Mouse (Mus musculus) megakaryocyte, adult 5-6 weeks (primary cell): Measurements from ENCODE around the gene Cemip. TPM values are rescaled to one million over a fixed set of nuclear protein-coding genes. Genes with fewer than 3 reads are reported as not detected.
"Not testable (repeated sequence)": the region's sequence is repeated elsewhere in the genome, so short reads cannot be mapped to it uniquely, and the experiment has no call there.

Source experiments
- ATAC-seq: 2 replicates; pipeline ENCODE4 v1.8.0; 2016; ENCODE audit warnings: mild to moderate bottlenecking, inconsistent platforms; ENCODE audit not compliant: poor library complexity, severe bottlenecking
- total RNA-seq, 2 experiments: library from RNA; stranded (forward) in 1 of 2; stranded (reverse) in 1 of 2; fragments of 153-499, 151-499 nt in 1 of 2; fragments of 221-1000, 200-1000 nt in 1 of 2; gene quantifications; 2 replicates each; pipeline versions ENCODE4 v1.2.3 to v1.2.4; 2015 to 2017

Cemip gene
- total RNA-seq, 2 experiments from 2014 or later: 0.02 TPM; not detected in 1

DNA sequence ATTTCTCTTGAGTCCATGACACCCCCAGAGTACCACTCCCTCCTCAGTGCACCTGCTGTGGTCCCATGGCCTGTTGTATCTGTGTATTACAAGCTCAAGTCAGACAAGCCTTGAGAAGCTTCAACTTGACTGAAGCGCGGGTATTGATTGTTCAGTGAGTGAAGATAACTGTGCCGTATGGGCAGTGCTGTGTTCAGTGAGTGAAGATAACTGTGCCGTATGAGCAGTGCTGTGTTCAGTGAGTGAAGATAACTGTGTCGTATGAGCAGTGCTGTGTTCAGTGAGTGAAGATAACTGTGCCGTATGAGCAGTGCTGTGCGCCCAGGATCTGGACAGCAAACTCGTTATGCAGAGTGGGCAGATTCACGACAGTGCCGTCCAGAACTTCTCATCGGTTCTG is 188.0 kb downstream of the Cemip start:
- ATAC-seq: peak; percentile 26; the same call in 1 of the 2 replicates

DNA sequence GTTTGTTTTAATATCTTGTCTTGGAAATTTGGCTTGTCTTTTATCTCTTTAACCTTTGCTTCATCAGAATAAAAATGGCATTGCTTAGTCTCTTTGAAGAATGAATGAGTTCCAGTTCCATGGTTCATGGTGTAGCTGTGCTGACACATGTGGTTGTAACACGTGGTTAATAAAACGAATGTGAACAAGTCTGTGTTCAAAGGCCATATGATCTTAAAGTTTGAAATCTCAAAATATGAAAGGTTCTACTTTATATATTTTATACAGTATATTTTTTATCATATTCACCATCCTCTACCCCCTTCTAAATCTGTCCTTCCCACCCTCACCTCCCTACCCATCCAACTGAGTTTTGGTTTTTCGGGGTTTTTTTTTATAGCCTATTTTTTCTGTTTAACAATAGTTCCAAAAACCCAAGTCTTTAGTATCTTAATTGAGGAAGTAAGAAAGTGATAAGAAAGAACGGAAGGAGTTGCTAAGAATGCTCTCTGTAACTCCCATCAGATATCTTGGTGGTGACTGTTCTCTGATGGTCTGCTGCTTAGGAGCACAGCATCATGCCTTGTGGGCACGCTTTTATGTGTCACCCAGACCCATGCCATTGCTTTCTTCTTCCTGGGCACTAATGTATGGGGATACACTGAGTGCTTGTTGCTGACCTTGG is 190.1 kb downstream of the Cemip start:
- no peak for ATAC-seq

DNA sequence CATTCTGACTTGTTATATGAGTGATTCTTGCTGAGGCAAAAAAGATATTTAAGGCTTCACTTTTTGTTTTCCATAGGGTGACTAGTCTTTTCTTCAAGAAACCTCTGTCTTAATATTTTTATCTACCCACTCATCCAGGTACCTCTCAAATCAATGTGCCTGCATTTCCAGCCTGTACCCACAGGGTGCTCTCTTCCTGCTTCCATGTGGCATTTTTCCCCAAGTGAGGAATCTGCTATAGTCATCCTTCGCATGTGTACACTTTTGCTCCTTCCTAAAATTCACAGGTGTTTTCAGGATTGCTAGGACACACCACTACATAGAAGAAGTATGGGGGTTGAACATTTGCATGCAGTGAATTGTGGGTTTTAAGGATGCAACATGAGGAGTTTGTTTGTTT is 192.0 kb downstream of the Cemip start:
- no peak for ATAC-seq

DNA sequence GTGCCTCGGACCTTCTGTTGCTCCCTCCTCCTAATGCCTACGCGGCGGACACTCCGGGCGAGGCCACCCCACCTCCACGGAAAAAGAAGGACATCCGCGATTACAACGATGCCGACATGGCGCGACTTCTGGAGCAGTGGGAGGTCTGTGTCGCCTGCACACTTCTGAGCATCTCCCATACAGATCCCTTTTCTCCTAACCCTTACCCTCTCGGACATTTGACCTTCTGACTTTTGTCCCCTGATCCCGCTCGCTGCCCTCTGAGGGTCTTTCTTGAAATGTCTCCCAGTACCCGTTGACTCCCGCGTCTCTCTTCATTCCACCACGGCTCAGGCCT is 194.0 kb downstream of the Cemip start:
- 0 out of 2 replicates have a peak, but pooled peaks have one; percentile 1 for ATAC-seq

DNA sequence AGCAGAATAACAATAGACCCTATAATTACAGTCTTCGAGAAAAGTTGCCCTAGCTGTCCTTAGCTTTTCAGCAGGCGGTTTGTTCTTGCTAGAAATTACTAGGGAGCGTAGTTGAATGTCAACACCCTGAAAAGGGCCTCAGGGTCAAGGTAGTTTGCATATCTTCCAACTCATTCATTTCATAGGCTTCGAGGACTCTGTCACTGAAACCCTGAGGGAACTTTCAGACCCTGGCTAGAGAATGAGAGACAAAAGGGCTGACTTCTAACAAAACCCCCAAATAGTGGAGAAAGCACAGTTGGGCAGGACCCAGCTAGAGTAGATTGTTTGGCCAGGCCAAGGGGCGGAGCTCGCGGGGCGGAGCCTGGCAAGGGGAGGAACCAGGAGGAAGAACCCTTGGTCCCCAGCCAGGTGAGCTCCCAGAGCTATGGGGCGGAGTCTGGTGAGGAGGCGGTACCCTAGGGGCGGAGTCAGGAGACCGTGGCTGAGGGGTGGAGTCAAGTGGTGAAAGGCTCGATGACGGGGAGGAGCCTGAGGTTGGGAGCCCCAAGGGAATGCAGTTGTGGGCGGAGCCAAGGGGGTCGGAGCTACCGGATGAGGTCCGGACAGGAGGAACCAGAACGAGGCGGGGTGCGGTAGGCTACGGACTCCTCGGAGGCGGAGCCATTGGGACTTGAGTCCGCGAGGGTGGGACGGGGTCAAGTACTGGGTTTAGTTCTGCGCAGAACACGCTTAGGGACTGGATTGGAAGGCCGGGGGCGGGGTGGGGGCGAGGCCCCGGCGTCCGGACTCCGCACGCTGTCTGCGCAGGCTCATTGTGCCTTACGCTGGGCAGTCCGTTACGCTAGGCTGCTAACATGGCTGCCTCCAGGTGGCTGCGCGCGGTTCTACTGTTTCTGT is 194.6 kb downstream of the Cemip start:
- ATAC-seq: peak; percentile 89

DNA sequence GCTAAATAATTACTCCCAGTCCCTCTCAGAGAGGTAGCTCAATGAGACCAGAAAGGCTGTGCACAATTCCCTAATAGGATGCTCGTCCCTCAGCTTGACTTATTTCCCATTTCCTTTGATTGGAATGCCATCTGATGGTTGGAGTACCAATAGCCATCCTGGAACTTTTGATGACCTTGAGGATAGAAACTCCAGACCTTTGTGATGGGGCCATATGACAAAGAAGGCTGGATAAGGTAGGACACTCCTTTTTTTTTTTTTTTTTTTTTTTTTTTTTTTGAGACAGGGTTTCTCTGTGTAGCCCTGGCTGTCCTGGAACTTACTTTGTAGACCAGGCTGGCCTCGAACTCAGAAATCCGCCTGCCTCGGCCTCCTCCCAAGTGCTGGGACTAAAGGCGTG is 196.4 kb downstream of the Cemip start:
- ATAC-seq: not testable (repeated sequence)

DNA sequence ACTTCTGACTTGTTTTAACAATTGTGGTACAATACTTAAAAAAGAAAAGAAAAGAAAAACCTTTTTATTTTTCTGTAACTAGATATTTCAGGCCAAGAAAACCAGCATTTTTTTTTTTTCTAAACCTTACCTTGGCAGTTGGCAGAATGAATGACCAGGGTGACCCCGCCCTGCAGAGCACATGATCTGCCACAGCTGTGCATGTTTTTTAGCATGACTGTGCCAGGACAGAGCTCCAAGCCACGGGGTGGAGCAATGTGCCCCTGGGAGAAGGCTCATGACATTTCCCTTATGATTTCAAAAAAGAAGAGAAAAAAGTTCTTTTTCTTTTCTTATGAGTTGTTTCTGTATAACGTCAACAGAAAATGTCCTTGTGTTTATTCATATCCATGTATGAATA is 196.9 kb downstream of the Cemip start:
- ATAC-seq: no peak

DNA sequence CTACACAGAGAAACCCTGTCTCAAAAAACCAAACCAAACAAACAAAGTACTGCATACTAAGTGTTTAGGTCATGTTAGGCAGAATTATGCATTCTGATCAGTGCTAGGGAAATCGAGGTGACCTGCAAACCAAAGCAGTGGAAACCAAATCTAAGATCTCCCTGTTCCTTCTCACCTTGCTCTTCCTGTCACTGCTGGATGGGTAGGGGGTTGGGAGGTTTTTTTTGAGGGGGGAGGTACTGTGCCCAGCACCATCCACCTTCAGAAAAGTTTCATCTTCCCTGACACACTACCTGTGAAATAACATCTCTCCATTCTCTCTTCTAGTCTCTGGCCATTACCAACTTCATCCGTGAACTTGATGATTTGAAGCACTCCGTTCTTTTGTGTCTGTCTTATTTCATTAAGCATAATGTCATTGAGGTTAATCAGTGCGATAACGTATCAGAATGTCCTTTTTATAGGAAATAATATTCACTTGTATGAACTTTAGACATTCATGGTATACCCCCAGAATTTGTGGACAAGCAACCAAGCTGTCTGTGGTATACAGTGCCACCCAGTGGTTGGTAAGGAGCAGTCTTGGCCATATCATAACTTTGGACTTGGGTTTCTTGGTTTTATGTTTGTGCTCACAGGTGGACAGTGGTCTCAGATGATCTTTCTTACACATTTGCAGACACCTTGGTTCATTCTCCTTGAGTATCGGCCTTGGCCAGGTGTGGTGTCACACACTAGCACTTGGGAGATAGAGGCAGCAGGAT is 199.8 kb downstream of the Cemip start:
- ATAC-seq: no peak

DNA sequence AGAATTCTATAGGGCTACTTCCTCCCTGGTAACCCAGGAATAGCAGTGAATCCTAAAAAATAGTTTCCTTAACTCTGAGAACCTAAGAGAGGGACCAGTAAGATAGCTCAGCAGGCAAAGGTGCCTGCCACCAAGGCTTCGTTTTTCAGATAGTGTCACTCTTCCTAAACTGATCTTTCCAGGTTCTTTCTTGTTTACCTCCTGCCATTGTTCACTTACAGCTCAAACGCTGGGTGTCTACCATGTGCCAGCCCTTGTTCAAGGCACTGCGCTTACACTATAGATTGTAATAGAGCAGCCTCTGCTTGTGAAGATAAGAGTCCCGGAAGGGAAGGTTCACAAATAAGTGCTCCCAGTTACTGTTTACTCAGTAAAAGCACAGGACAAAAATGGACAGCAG is 200.5 kb downstream of the Cemip start:
- ATAC-seq: no peak

DNA sequence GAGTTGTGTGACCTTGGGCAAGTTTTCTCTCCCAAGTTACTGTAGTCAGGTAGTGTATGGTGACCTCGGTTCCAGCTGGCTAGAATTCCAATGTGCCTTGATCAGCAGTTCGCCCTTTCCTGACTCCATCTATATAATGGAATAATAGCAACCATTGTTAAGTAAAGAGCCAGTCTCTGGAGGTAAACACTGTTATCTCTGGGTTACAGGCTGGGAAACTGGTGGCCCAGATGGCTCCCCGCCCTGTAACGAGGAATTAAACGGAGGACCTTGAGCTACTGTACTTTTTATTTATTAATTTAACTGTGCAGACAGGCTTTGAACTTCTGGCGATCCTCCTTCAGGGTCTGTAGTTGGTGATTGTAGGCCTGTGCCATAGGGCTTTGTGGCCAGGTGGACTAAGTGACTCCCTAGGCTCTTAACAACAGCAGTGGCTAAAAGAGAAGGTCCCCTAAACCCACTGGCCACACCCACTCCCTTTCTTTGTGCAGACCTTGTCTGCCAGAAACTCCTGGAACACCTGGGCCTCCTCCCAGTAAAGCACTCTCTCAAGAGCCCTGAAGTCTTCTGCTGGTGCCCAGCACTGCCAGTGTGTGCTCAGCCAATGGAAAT is 201.3 kb downstream of the Cemip start:
- ATAC-seq: no peak

DNA sequence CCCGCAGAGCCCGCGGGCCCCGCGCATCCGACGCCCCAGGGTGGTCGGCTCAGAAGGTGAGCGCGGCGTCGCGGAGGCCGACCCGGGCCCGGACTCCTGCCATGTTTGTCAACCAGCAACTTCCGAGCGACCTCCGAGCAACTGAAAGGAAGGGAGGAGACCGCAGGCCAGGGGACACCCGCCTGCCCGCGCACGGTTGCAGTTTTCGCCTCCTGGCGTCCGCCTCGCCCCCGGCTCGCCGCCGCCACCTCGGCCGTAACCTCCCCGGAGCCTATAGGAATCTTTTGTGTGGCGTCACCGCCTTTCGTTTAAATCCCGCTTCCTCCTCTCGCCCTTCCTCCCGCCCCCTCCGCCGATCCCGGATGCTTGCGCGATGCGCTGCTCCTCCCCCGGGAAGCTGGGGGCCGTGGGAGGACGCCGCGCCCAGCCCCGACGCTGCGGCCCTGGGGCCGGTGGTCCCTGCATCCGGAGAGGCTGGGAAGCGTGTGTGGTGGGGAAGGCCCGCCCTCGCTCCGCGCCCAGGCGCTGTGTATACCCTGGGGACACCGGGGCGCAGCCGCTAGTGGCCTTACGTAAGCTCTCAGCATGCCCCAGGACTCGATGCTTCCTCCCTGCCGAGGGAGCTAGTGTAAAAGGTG is 202.2 kb downstream of the Cemip start, which contains the start of the genes Tlnrd1 and Mesd:
TSS of gene Tlnrd1 (minus strand) at position 285 of the 638 bp plus-strand sequence.
TSS of gene Mesd (plus strand) at position 446 of the 638 bp plus-strand sequence.
- peak; percentile 71 for ATAC-seq

DNA sequence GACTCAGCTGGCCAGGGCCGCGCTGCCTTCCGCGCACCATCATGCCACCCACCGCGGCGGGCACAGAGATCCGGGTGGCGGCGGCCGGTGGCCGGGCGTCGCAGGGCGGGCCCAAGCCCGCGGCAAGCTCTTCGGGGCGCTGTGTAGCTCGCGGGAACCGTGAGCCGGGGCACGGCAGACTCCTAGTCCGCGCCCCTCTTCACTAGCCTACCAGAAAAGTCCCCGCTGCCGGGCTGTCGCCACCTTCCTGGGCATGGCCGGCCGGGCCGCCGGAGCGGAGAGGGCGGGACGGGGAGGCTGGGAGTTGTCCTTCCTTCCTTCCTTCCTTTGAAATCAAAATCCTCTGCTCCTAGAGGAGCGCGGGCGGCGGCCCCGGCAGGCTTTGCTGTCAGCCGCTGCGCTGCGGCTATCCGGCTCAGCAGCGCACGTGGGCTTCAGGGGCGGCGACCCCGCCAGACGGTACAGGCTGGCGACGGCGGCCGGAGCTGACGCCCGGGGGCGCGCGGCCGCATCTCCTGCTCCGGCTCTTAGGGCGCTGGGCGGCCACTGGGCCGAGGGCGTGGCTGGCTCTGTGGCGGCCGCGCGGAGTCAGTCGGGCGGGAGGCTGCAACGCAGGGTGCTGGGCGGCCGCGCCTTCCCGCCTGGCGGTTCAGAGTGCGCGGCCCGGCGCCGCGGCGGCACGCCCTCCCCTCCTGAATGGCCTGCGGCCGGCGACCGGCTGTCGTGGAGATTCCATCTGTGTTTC is 202.9 kb downstream of the Cemip start:
- peak; percentile 64 for ATAC-seq

Other genes starting within 250 kb of the Cemip start
- 13.8 and 14.3 TPM in 2 replicates for gene Tlnrd1, start 202.2 kb downstream of the Cemip start, total RNA-seq (2015)
- 5.7 and 10.5 TPM in 2 replicates for gene Tlnrd1, start 202.2 kb downstream of the Cemip start, total RNA-seq (2017)
- gene Mesd, start 202.0 kb downstream of the Cemip start, total RNA-seq (2015): 16.9 and 18.4 TPM in 2 replicates
- gene Mesd, start 202.0 kb downstream of the Cemip start, total RNA-seq (2017): 24.3 and 25.8 TPM in 2 replicates
- gene Abhd17c, start 65.4 kb upstream of the Cemip start, total RNA-seq (2015): 21.8 and 23.1 TPM in 2 replicates
- 14.8 and 16.2 TPM in 2 replicates for gene Abhd17c, start 65.4 kb upstream of the Cemip start, total RNA-seq (2017)